Mouse (Mus musculus): Measurements from ENCODE around the gene Gtf3c3.
A peak's percentile ranks its signal among the peaks of the same experiment; 100 is the strongest.

Gene Gtf3c3

GRCm38 (mm10) chr1:54438340-54439079 lies at the start of gene Gtf3c3:
TSS of gene Gtf3c3 (minus strand) at chr1:54438971.
- DNase-seq (ENCODE audit: low spot score in 2 of 2): peak; percentile 65 to 70

GRCm38 (mm10) chr1:54484744-54485420 lies 46.1 kb upstream of the Gtf3c3 start:
- no peak for DNase-seq (ENCODE audit: low spot score in 2 of 2)

- DNase-seq (ENCODE audit: low spot score in 2 of 2): no peak
Observed at GRCm38 (mm10) chr1:54480491-54480890, 41.7 kb upstream of the Gtf3c3 start.

GRCm38 (mm10) chr1:54468662-54469061 lies 29.9 kb upstream of the Gtf3c3 start:
- DNase-seq (ENCODE audit: low spot score in 2 of 2): no peak

- DNase-seq (ENCODE audit: low spot score in 2 of 2): no peak
Observed at GRCm38 (mm10) chr1:54467366-54467765, 28.6 kb upstream of the Gtf3c3 start.

- DNase-seq (ENCODE audit: low spot score in 2 of 2): no peak
Observed at GRCm38 (mm10) chr1:54452116-54452515, 13.3 kb upstream of the Gtf3c3 start.

GRCm38 (mm10) chr1:54448833-54449232 lies 10.1 kb upstream of the Gtf3c3 start:
- DNase-seq (ENCODE audit: low spot score in 2 of 2): no peak

GRCm38 (mm10) chr1:54443641-54444040 lies 4.9 kb upstream of the Gtf3c3 start:
- no peak for DNase-seq (ENCODE audit: low spot score in 2 of 2)

GRCm38 (mm10) chr1:54439080-54439476 lies 307 bp upstream of the Gtf3c3 start:
- no peak for DNase-seq (ENCODE audit: low spot score in 2 of 2)

GRCm38 (mm10) chr1:54422195-54422750 lies 16.5 kb downstream of the Gtf3c3 start:
- no peak for DNase-seq (ENCODE audit: low spot score in 2 of 2)

GRCm38 (mm10) chr1:54421670-54422069 lies 17.1 kb downstream of the Gtf3c3 start:
- DNase-seq (ENCODE audit: low spot score in 2 of 2): no peak

GRCm38 (mm10) chr1:54402736-54403135 lies 36.0 kb downstream of the Gtf3c3 start:
- no peak for DNase-seq (ENCODE audit: low spot score in 2 of 2)

GRCm38 (mm10) chr1:54384221-54384620 lies 54.5 kb downstream of the Gtf3c3 start:
- no peak for DNase-seq (ENCODE audit: low spot score in 2 of 2)

- peak; percentile 5 to 32 for DNase-seq (ENCODE audit: low spot score in 2 of 2)
Observed at GRCm38 (mm10) chr1:54380978-54381914, 57.5 kb downstream of the Gtf3c3 start.

GRCm38 (mm10) chr1:54377506-54378051 lies 61.2 kb downstream of the Gtf3c3 start:
- DNase-seq (ENCODE audit: low spot score in 2 of 2): no peak

- no peak for DNase-seq (ENCODE audit: low spot score in 2 of 2)
Observed at GRCm38 (mm10) chr1:54356566-54356965, 82.2 kb downstream of the Gtf3c3 start.

- DNase-seq (ENCODE audit: low spot score in 2 of 2): no peak
Observed at GRCm38 (mm10) chr1:54355485-54355884, 83.3 kb downstream of the Gtf3c3 start.

GRCm38 (mm10) chr1:54354786-54355185 lies 84.0 kb downstream of the Gtf3c3 start:
- no peak for DNase-seq (ENCODE audit: low spot score in 2 of 2)

All from spleen, postnatal 36 days (tissue).